Mouse (Mus musculus) kidney, postnatal 10 days (tissue): ENCODE measurements around the gene Nkx2-5.

Source experiments
- DNase-seq: peaks from one replicate; pipeline ENCODE4 v3.0.0; 2021; ENCODE audit warnings: mixed read lengths

Gene Nkx2-5

DNA sequence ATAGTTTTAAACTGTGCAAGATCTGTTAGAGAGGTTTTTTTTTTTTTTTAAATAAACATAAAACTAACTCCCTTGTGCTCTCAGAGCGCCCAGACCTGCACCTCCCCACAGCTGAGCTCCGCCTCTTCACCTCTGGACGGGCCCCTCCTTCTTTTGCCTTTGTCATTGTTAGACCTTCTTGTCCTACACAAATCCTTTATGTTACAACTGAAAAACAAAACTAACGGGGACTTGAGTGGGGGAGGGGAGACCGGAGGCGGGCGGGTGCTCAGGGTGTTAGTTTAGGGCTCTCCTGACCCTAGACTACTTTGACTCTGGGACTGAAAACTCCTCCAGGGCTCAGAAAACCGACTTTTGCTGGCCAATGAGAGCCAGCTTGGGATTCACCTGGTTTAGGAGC is 8.9 kb downstream of the Nkx2-5 start:
- DNase-seq: no peak

DNA sequence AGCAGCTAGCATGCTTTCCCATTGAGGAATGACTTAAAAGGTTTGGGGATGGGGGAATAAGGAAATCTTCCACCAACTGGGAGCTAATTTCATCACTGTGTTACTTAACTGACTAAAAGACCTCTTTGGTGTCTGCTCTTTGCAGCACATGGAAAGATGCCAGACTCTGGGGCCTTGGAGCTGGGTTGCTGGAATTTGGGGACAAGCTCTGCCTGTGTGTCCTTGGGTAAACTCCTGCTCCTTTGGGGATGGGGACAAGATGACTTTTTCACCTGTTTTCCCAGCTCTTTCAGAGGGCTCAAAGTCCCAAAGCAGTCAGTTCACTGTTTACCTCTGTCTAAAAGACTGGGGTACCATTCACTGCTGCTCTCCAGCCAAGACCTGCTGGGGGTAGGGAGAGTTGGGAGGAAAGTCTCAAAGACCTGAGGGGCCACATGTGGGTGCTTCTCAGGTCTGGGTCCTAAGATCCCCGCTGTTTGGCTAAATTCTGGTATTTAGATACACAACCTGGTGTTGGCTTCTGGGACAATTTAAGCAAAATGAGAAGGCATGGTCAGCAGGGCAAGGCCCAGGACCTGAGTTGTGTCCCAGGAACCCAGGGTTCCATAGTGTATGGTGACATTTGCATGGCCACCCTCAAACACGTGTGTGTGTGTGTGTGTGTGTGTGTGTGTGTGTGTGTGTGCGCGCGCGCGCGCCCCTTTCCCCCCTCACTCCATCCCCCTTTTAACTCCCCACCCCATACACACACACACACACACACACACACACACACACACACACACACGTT is 9.6 kb downstream of the Nkx2-5 start:
- DNase-seq: no peak

DNA sequence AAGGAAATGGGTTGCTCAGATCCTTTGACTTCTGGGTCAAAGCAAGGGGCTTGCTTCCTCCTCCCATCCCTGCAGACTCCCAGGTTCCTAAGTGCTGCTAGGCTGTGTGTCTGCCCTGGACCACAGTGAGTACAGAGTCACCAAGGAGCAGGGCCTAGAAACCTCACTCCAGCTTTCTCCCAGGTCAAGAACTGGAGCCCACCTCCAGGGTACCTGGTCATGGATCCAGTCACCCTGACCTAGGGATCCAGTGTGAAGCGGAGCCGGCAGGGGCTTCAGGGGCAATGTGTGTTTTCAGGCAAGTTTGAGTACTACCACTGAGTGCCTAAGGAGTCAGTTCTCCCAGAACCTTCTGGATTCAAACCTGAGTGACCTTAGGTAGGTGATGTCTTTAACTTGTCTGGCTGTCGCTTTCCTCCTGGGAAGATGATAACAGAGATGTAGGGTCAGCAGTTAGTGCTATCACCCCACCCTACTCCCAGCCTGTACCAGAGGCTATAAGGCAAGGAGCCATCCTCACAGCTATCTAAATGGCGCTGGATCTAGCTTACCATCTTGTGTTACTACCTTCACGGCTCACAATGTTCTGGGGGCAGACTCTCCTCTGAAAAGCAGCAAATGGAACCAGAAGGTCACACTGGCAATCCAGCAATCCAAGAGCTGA is 10.4 kb downstream of the Nkx2-5 start:
- DNase-seq: no peak

DNA sequence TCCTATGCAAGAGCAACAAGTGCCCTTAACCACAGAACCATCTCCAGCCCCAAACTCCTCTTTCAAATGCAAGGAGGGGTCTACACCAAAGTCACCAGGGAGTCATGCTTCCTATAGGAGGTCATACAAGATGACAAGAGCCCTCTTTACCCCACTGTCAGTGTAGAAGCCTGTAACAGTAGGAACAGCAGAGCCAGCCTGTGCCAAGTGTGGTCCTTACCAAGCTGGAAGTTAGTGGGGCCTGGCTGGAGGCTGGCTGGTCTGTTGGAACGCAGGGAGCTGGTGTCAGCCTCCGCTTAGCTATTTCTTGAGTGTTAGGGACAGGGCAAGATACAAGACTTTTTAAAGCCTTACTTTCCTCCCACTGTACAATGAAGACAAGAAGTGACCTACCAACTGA is 11.0 kb downstream of the Nkx2-5 start:
- no peak for DNase-seq

DNA sequence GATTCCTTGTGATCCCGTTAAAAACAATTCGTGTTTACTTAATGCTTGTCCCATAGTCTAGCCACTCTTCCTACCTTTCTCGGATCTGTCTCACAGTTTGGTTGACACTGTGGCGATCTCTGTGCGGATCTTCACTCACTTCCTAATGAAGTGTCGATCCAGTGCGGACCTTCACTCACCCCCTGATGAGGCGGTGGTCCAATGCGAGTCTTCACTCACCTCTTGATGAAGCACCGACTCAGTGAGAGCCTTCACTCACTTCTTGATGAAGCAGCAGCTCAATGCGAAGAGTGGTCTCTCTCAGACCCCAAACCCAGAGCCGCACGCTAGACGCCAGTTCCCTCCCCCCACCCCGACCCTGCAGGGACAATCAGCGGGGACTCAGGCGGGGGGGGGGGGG is 18.7 kb downstream of the Nkx2-5 start:
- no peak for DNase-seq

DNA sequence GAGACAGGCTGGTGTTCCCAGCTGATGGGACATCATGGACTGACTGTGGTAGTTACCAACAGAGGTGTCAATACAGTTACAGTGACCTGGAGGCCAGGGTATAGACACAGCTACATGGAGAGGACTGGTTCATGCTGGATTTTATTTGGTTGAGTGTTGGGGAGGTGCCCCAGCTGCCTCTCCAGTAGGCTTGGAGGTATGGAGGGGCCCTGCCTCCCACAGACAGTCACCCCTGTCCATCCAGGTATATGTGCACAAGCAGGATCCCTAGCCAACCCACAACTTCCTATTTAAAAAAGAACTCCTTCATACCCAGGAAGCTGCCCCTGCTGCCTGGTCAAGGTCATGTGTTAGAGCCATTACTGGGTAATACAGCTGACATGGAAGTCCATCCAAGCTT is 27.0 kb downstream of the Nkx2-5 start:
- no peak for DNase-seq

DNA sequence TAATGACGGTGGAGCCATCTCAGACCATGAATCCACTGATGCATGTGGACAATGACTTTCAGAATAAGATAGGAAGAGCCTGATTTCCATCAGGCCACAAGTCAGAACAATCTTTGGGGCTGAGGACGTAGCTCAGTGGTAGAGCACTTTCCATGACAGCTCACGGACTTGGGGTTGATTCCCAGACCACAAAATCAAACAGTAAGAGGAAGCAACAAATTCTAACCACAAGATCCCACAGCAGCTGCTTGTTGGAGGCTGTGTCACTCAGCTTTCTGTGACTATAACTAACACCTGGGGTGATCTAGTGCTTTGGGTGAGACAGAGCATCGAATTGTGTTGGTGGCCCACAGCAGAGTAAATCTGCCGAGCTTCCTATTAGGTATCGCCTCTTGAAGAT is 28.0 kb downstream of the Nkx2-5 start:
- no peak for DNase-seq

DNA sequence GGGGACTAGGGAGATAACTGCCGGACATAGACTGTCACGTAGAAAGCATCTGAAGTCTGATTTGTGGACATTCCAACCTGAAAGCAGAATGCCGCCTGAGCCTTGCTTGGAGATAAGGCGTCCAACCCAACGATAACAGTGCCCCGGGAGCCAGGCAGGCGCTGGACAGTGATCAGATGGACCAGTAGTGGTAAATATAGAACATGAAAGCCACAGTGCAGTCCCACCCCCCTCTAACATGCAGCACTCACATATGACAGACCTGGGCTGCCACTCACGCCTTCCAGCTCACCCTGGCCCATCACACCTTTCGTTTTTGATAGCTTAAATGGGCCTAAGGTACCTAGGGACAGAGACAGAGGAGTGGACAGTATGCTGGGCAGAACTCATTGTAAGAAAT is 31.3 kb downstream of the Nkx2-5 start:
- DNase-seq: no peak

DNA sequence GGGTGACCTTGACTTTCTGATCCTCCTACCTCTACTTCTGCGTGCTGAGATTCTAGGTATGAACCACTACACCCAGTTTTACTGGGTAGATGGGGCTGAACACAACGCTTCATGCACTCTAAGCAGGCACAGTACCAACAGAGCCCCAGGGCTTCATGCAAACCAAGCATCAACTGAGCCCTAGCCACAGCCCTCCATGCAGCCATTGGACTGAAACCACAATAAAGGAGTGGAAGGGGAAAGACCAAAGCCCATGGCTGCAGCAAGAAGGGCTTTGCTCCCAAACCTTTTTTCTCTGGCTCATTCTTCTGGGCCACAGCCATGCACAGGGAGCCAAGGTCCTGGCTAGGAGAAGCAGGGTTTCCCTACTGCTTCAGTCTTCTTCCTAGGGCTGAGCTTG is 32.2 kb downstream of the Nkx2-5 start:
- DNase-seq: no peak

DNA sequence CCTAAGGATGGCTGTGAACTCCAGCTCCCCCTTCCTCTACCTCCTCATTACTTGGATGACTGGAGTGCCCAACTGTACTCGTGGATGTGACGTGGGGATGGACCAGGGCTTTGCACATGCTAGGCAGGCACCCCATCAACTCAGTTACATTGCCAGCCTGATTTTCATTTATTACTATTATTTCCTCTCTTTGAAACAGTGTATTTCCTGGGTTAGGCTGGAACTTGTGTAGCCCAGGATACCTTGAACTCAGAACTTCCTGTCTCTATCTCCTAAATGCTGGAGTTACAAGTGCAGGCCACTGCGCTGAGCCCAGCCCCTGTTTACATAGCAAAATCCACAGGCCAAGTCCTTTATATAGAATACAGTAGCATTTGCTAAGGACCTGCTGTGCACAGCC is 41.9 kb downstream of the Nkx2-5 start:
- DNase-seq: no peak

DNA sequence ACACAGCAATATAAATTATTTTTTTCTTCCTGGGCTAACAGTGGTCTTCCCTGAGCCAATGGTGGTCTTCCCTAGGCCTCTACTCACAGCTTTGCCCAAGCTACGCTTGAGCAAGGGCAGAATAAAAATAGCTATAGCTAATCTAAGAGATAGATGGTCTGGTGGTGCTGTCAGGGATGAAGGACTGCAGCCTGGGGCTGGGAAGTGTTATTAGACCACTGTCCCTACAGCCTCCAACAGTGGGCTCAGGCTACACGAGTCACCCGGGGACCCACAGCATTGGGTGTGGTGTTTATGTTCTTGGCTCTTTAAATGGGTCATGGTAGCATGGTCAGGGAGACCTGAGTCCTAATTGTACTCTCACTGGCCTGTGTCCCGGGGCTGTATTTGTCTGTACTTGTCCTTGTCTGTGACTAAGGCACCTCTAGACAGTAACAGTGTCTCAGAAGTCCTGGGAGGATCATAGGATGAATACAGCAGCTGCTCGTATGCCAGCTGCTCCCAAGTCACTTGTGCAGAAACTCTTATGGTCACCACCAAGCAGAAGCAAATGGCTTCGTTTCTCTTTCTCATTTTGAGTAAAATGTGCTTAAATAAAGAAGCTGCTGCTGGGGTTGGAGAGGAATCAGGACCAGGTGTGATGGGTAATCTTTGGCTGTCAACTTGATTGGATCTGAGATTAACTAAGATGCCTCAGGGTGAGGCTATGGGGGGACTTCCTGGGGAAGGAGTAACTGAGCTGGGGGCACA is 47.3 kb downstream of the Nkx2-5 start:
- no peak for DNase-seq

DNA sequence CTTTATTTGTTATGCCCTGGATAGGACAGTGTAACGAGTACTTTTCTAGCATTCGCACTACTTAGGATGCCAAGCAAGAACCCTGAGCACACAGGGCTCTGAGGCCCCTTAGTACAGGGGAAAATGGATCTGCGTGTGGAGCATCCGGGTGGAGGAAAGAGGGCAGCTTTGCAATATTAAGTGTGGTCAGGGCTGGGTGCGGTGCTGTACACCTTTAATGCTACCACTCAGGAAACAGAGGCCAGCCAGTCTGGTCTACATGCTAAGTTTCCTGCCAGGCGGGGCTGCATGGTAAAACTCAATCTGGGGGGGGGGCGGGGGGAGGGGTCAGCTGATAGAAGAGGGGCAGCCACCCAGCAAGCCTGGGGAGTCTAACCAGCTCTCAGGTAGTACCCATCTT is 49.4 kb downstream of the Nkx2-5 start:
- no peak for DNase-seq

DNA sequence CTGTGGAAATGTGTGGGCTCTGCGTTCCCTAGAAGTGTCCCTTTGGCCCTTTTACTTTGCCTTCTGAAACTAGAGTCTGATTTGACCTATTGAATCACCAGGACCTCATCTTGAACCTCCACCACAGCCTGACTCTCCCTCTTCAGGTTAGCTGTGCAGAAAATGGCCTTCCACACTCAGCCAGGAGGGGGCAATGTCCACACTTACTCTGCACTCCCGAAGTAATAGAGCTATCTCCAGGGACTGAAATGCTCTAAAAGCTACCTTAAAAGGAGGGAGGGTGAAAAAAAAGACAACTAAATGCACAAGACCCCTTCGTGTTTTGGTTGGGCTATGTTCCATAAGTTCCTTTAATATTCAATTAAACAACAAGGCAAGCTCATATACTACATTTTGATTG is 50.1 kb downstream of the Nkx2-5 start:
- peak; percentile 79 for DNase-seq

DNA sequence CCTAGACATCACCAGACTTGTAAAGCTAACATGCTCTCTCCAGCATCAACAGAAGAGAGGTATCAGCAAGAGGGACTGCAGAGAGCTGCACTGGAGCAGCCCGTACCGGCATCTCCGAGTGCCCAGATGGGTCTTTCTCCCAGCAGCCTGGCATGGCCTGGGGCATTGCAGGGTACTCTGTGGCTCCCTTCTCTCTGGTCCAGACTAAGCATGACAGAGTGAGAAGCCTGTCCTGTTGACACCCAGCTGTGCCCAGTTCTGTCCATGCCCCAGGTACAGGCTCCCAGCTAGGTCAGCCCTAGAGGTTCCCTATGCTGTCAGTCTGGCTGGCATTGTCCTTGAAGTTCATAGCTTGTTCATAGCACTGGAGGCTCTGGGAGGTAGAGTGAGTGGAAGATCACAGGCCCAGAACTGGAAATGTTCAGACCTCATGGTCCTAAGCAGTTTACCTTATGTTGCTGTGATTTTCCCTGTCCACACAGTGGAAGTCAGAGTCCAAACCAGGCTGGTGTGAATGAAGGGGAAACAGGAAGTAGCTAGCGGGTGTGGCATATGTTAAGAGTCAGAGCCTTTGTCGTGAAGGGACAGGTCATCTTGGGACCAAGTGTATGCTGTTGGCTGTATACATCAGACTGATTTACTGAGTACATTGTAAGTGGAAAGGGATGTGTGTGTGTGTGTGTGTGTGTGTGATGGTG is 51.6 kb downstream of the Nkx2-5 start:
- DNase-seq: no peak

DNA sequence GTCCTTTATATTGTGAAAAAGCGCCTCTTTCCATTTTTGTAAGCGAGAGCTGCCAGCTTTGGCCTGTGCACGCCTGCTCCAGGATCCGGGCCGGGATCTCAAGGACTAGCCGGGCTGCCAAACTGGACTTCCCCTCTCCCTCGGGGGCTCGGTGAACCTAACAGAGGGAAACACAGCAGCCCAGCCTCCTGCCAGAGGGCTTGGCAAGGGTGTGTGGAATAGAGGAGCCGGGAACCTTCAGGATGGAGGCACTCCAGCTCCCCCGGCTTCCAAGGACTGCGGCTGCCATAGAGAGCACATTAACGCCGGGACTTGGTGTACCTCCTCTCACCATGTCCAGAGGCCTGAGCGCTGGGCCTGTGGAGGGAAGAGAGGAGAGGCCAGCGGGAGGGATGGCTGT is 52.7 kb downstream of the Nkx2-5 start:
- DNase-seq: no peak

DNA sequence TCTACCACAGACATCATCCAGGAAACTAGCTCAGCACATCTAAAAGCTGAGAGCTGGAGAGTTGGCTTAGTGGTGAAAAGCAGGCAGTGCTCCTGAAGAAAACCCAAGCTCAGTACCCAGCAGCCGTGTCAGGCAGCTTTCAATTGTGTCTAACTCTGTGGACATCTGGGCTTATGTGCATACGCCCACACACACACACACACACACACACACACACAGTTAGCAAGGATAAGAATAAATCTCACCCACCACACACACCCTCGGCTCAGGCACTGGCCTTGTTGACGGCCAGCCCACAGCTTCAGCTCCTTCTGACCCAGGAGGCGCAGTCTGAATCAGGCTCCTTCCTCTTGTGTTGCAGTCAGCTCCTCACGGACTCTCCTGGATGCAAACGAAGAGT is 53.2 kb downstream of the Nkx2-5 start:
- no peak for DNase-seq

DNA sequence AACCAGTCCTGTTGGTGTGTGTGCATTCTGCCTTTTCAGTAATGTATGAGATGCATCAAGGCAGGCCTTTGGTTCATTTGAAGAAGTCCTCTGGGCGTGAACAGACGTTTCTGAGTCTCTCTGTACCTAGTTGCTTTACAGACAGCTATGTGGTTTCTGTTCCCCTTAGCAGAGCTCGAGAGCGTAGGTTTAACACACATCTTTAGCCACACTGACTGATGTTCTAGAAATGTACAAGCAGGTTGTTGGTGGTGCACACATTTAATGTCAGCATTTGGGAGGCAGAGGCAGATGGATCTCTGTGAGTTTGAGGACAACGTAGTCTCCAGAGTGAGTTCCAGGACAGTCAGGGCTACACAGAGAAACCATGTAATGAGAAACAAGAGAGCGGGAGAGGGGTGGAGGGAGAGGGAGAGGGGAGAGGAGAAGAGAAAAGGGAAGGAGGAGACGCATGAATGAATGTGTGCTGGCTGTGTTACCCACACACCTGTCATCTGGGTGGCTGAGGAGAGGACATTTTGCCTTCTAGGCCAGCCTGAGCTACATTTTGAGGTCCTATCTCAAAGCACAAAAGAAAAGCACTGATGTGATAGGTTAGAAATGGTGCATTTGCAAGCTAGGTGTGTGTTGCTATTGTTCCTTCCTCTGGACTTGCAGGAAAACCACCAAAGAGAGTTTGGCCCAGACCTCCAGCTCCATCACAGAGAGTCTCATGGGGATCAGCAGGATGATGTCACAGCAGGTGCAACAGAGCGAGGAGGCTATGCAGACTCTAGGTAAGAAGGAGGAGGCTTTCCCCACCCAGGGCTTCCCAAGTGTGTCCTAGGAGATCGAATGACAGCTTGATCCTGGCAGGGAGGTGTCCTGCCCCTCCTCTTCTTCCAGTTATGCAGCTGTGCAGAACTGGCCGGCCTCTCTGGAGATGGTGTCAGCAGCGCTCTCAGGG is 54.3 kb downstream of the Nkx2-5 start:
- no peak for DNase-seq

DNA sequence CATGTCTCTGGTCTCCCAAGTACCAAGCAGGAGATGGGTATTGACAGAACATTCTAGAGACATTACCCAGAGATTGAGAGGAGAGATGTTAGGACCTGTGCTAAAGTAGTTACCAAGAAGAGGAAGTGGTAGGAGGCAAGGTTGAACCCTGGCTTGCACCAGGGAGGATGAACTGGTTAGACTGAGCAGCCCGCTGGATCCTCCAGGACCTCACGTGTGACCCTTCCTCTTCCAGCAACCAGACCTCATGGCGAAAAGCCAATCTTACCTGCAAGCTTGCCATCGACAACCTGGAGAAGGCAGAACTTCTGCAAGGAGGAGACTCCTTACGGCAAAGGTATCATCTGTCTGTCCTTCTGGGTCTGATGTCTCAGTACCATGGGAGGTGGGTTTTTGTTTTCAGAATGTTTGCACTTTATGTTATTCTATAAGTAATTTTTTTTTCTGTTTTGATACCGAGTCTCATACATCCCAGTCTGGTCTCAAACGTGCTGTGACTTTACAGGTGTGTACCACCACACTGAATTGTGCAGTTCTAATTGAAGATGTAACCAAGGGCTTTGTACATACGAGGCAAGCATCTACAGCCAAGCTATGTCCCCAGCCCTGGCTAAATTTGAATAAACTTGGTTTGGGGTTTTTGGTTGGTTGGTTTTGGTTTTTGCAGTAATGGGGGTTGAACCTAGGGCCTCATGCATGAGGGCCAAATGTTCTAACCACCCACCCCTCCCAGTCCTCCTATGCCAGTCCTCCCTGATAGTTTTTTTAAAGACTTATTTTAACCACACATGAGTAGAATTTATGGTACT is 55.1 kb downstream of the Nkx2-5 start:
- no peak for DNase-seq

DNA sequence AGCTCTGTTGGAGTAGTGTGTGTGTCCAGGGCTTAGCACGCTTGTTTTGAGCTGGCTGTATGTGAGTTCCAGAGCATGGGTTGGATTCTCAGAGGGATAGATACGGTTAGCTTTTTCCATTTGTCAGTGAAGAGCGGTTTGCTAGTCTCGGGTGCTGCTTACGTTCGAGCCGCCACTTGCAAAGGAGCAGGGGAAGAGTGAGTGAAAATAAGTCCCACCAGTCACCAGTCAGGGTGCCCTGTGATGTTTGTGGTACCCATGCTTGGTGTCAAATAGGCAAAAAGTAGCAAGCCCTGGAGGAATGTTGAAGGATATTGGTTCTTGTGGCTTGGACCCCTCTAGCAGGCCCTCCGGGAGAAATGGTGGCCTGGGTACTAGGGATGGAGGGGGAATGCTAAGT is 55.8 kb downstream of the Nkx2-5 start:
- no peak for DNase-seq
